Mouse (Mus musculus) erythroblast, embryonic 14.5 days (primary cell): ENCODE results near the gene Tespa1.

Experiments
- GATA1 ChIP-seq: IDR thresholded peaks from 2 replicates; pipeline ENCODE4 v1.6.1; 2012; ENCODE audit warnings: low read length, inconsistent platforms, mixed read lengths
- TAL1 ChIP-seq: IDR thresholded peaks from 3 replicates; pipeline ENCODE4 v1.6.1; 2012; ENCODE audit warnings: low read length, inconsistent platforms, mixed read lengths

GRCm38 (mm10) chr10:130394232-130394631, 71.6 kb downstream of the Tespa1 start, which contains the start of gene Vmn2r84:
- TF ChIP-seq TAL1 (no peak), GATA1 (no peak)
